Mouse (Mus musculus) hindbrain, embryonic 16.5 days (tissue): Measurements from ENCODE around the gene Gm10309. TPM values are rescaled to one million over a fixed set of nuclear protein-coding genes. Genes with fewer than 3 reads are reported as not detected.

Source experiments
- ATAC-seq: fragments of 200-750 bp; cut with Nextera tagmentation; 2 replicates; pipeline ENCODE4 v1.8.0; 2017; ENCODE audit warnings: moderate TSS enrichment, moderate library complexity
- H3K27ac ChIP-seq: fragments of 300-500 bp; sonication (generic); 2 replicates; pipeline ENCODE4 v1.5.1; 2014; ENCODE audit warnings: low read depth, mild to moderate bottlenecking, control low read depth, low read length, moderate library complexity
- H3K27me3 ChIP-seq: fragments of 300-500 bp; sonication (generic); replicated peaks from 2 replicates; pipeline ENCODE4 v1.6.1; 2014; ENCODE audit warnings: low read length; ENCODE audit not compliant: control insufficient read depth, insufficient read depth
- H3K36me3 ChIP-seq: fragments of 300-500 bp; sonication (generic); 2 replicates; pipeline ENCODE4 v1.6.1; 2014; ENCODE audit warnings: mild to moderate bottlenecking, low read length, moderate library complexity, mixed read lengths; ENCODE audit not compliant: control insufficient read depth, insufficient read depth
- H3K4me1 ChIP-seq: fragments of 300-500 bp; sonication (generic); 2 replicates; pipeline ENCODE4 v1.6.1; 2014; ENCODE audit warnings: low read depth, low read length; ENCODE audit not compliant: control insufficient read depth, insufficient read depth
- H3K4me2 ChIP-seq: fragments of 300-500 bp; sonication (generic); 2 replicates; pipeline ENCODE4 v1.6.1; 2014; ENCODE audit warnings: mild to moderate bottlenecking, low read length, control low read depth, moderate library complexity
- H3K4me3 ChIP-seq: fragments of 300-500 bp; sonication (generic); 2 replicates; pipeline ENCODE4 v1.5.1; 2014; ENCODE audit warnings: mild to moderate bottlenecking, low read length, control low read depth, moderate library complexity
- H3K9ac ChIP-seq: fragments of 300-500 bp; sonication (generic); 2 replicates; pipeline ENCODE4 v1.6.1; 2014; ENCODE audit warnings: low read depth, mild to moderate bottlenecking, control low read depth, low read length, moderate library complexity
- H3K9me3 ChIP-seq: fragments of 300-500 bp; sonication (generic); 2 replicates; pipeline ENCODE4 v1.6.1; 2014; ENCODE audit warnings: mild to moderate bottlenecking, low read length, moderate library complexity; ENCODE audit not compliant: control insufficient read depth
- WGBS: fragments of 180-500 bp; shearing (Covaris S2); extraction: QIAGEN DNeasy Blood & Tissue Kit; methylation state at CpG from one replicate; pipeline ENCODE4 v1.1.7; 2014; 5-methylcytosine and 5-hydroxymethylcytosine counted together
- polyA plus RNA-seq: library from polyadenylated mRNA; unstranded; fragments of >200 nt; fragmentation: Nextera tagmentation; extraction: Ambion mirVana; gene quantifications from 2 replicates; pipeline ENCODE4 v1.2.1, GENCODE M21; 2015

Gm10309 gene
- polyA plus RNA-seq, 1 experiment from 2014 or later, result 0.36 TPM

GRCm38 (mm10) chr17:86522649-86523048, 17.6 kb upstream of the Gm10309 start:
- Histone ChIP-seq H3K4me3 (no peak overlapping the region), H3K36me3 (no peaks in the 10 kb centered on the region), H3K9me3 (no peaks in the 10 kb centered on the region), H3K9ac (no peak overlapping the region), H3K27me3 (no peaks in the 10 kb centered on the region), H3K4me2 (no peak overlapping the region), H3K27ac (no peak overlapping the region), H3K4me1 (no peaks in the 10 kb centered on the region)
- WGBS, result 94% methylated on average over 5 of the region's 5 CpGs
- ATAC-seq, result no peak

- Histone ChIP-seq H3K4me1 (no peaks in the 10 kb centered on the region), H3K27me3 (no peaks in the 10 kb centered on the region), H3K9me3 (no peaks in the 10 kb centered on the region), H3K9ac (no peak overlapping the region), H3K4me3 (no peak overlapping the region), H3K27ac (no peak overlapping the region), H3K4me2 (no peak overlapping the region), H3K36me3 (no peaks in the 10 kb centered on the region)
- 90% methylated on average over 11 of the region's 11 CpGs for WGBS
- no peak for ATAC-seq
These were observed 16.2 kb upstream of the Gm10309 start for GRCm38 (mm10) chr17:86521252-86521651.

GRCm38 (mm10) chr17:86518604-86519003, 13.6 kb upstream of the Gm10309 start:
- 94% methylated on average over 7 of the region's 7 CpGs for WGBS
- H3K9me3 ChIP-seq, result no peaks in the 10 kb centered on the region
- no peak for ATAC-seq

GRCm38 (mm10) chr17:86516630-86517029, 11.6 kb upstream of the Gm10309 start:
- Histone ChIP-seq H3K4me3 (no peak overlapping the region), H3K4me1 (no peaks in the 10 kb centered on the region), H3K9me3 (no peaks in the 10 kb centered on the region), H3K27ac (no peak overlapping the region), H3K4me2 (no peak overlapping the region), H3K36me3 (no peaks in the 10 kb centered on the region), H3K27me3 (no peaks in the 10 kb centered on the region), H3K9ac (no peak overlapping the region)
- WGBS, result 81% methylated on average over 5 of the region's 5 CpGs
- ATAC-seq, result no peak

More at GRCm38 (mm10) chr17:86518604-86519003, 13.6 kb upstream of the Gm10309 start:
- Histone ChIP-seq H3K4me1 (no peaks in the 10 kb centered on the region), H3K27me3 (no peaks in the 10 kb centered on the region), H3K4me2 (no peak overlapping the region), H3K36me3 (no peaks in the 10 kb centered on the region), H3K9ac (no peak overlapping the region), H3K27ac (no peak overlapping the region), H3K4me3 (no peak overlapping the region)

- 81% methylated on average over 13 of the region's 13 CpGs for WGBS
- Histone ChIP-seq H3K4me3 (no peak overlapping the region), H3K9ac (no peak overlapping the region), H3K27me3 (no peaks in the 10 kb centered on the region), H3K36me3 (no peaks in the 10 kb centered on the region), H3K27ac (no peak overlapping the region), H3K4me1 (no peaks in the 10 kb centered on the region), H3K9me3 (no peaks in the 10 kb centered on the region), H3K4me2 (no peak overlapping the region)
- no peak for ATAC-seq
These were observed 10.1 kb upstream of the Gm10309 start for GRCm38 (mm10) chr17:86514974-86515620.

GRCm38 (mm10) chr17:86509871-86510270, 4.8 kb upstream of the Gm10309 start:
- Histone ChIP-seq H3K4me1 (no peaks in the 10 kb centered on the region), H3K4me2 (no peak overlapping the region), H3K9ac (no peak overlapping the region), H3K4me3 (no peak overlapping the region), H3K27ac (no peak overlapping the region), H3K9me3 (no peaks in the 10 kb centered on the region), H3K27me3 (no peaks in the 10 kb centered on the region), H3K36me3 (no peaks in the 10 kb centered on the region)
- WGBS, result 55% methylated on average over 5 of the region's 5 CpGs
- no peak for ATAC-seq

GRCm38 (mm10) chr17:86508212-86508490, 3.1 kb upstream of the Gm10309 start:
- ATAC-seq, result no peak
- 91% methylated on average over 3 of the region's 3 CpGs for WGBS
- H3K4me1 ChIP-seq, result no peaks in the 10 kb centered on the region
- no peak overlapping the region for H3K9ac ChIP-seq
- H3K27ac ChIP-seq, result no peak overlapping the region
- no peaks in the 10 kb centered on the region for H3K27me3 ChIP-seq
- H3K4me3 ChIP-seq, result no peak overlapping the region
- H3K9me3 ChIP-seq, result no peaks in the 10 kb centered on the region
- no peaks in the 10 kb centered on the region for H3K36me3 ChIP-seq
- H3K4me2 ChIP-seq, result no peak overlapping the region

GRCm38 (mm10) chr17:86507342-86508211, 2.5 kb upstream of the Gm10309 start:
- Histone ChIP-seq H3K27ac (no peak overlapping the region), H3K4me2 (no peak overlapping the region), H3K4me1 (no peaks in the 10 kb centered on the region), H3K9ac (no peak overlapping the region), H3K9me3 (no peaks in the 10 kb centered on the region), H3K27me3 (no peaks in the 10 kb centered on the region), H3K4me3 (no peak overlapping the region), H3K36me3 (no peaks in the 10 kb centered on the region)
- ATAC-seq, result no peak
- 61% methylated on average over 19 of the region's 19 CpGs for WGBS

- Histone ChIP-seq H3K9ac (no peak overlapping the region), H3K27ac (0 out of 2 replicates have a peak overlapping the region, but pooled peaks have one; percentile 36), H3K36me3 (no peaks in the 10 kb centered on the region), H3K4me3 (no peak overlapping the region), H3K9me3 (no peaks in the 10 kb centered on the region), H3K4me2 (no peak overlapping the region), H3K4me1 (no peaks in the 10 kb centered on the region), H3K27me3 (no peaks in the 10 kb centered on the region)
- no peak for ATAC-seq
- 78% methylated on average over 5 of the region's 5 CpGs for WGBS
These were observed 1.8 kb upstream of the Gm10309 start for GRCm38 (mm10) chr17:86506881-86507280.
